Mouse (Mus musculus) E14TG2a.4 (cell line): ENCODE data around the gene Cd68.

ENCODE experiments used
- CTCF ChIP-seq: conservative IDR thresholded peaks from 2 replicates; pipeline ENCODE4 v1.5.1; 2014; ENCODE audit warnings: low read length
- POU5F1 ChIP-seq: IDR thresholded peaks from 2 replicates; pipeline ENCODE4 v1.6.1; 2014; ENCODE audit warnings: low read length, borderline replicate concordance

DNA sequence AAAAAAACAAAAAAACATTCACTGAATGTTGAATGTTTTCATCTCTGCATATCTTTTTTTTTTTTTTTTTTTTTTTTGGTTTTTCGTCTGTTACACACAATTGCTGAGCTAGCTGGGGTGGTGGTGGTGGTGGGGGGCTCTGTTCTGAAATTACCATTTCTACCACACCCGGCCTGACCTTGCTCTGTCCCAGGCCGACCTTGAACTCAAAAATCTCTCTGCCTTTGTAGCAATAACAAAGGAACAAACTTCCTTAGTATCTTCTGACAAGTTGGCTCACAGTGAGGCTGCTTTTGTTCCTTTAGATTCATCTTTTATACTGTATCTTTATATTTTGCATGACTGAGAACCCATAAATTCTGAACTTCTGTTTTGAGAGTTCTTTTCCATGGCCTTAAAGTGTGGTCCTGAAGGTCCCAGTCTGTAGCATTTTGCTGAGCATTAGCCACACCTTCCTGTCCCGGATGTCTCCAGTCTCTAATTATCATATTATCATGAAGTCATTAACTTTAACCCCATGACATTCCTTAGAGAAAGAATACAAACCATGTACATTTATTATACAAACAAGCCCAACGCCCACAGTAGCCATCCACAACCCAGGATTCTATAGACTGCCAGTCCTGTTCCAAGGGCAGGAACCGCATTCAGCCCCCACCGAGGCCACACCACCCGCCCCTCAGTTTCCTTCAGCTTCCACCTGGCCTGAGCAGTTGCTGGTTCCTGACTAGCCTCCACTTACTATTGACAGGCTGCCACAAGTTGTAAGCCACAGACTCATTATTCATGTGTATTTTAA, 38.1 kb upstream of the Cd68 start:
- TF ChIP-seq CTCF (no peak), POU5F1 (no peak)
